Mouse (Mus musculus) frontal cortex, postnatal 25 days (tissue): ENCODE measurements around the gene Nabp2.

Experiments
- DNase-seq, 2 experiments: peaks; one replicate each; pipeline ENCODE4 v3.0.0; 2022; ENCODE audit warnings: low spot score in 2 of 2

Nabp2 gene

DNA sequence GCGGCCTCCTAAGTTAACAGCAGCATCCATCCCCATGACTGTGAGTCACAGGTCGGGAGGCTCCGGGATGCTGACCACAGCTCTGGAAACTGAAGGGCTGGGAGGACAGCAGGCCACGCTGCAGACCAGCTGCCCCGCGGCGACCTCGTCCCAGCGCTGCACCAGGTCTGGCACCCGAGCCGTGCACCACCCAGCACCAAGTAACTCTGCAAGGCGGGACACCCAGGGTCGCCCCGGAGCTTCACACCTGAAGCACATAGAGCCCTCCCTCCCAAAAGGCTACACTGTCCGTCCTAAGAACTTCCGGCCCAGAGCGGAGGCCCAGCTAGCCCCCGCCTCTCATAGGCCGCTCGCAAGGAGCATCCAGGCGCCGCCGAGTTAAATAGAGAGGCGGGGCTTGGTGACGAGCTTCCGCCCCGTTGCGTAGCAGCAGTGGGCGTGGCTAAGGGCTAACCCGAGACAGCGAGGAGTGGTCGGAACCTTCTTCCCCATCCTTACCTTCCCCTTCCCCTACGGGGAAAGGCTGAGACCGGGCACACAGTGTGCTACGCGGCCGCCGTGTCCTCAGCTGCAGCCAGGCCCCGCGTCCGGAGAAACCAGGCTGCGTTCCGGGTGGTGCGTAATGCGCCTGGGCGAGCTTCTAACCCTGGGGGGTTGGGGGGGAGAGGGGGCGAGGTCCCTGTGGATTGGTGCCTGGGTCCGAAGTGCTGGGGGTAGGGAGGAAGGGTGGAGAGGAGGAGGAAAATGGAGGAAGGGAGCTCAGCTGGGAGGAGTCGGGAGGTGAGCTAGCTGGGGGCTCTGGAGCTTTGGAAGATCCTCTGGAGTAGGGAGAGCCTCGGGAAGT, at the start of gene Nabp2, which contains the start of gene Rnf41:
Gene Nabp2, minus strand, starts transcription at position 282 of the 844 bp plus-strand sequence.
Gene Rnf41, plus strand, starts transcription at position 447 of the 844 bp plus-strand sequence.
- peak; percentile 83 to 92 for DNase-seq

DNA sequence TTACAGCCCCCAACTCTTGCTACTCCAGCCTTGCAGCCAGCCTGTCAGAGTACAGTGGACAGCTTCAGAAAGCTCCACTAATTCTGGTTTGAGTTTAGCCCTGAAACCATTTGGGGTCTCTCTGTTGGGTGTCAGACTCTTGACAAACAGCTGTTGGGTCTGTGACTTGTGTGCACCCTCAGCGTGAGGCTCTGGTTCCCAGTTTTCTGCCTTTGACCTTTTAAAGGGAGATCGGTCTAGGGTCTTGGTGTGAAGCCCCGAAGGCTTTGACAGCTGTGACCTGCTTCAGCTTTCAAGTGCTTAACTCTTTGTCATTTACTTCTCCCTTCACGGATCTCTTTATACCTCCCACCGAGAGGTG, 49.0 kb upstream of the Nabp2 start:
- no peak for DNase-seq

DNA sequence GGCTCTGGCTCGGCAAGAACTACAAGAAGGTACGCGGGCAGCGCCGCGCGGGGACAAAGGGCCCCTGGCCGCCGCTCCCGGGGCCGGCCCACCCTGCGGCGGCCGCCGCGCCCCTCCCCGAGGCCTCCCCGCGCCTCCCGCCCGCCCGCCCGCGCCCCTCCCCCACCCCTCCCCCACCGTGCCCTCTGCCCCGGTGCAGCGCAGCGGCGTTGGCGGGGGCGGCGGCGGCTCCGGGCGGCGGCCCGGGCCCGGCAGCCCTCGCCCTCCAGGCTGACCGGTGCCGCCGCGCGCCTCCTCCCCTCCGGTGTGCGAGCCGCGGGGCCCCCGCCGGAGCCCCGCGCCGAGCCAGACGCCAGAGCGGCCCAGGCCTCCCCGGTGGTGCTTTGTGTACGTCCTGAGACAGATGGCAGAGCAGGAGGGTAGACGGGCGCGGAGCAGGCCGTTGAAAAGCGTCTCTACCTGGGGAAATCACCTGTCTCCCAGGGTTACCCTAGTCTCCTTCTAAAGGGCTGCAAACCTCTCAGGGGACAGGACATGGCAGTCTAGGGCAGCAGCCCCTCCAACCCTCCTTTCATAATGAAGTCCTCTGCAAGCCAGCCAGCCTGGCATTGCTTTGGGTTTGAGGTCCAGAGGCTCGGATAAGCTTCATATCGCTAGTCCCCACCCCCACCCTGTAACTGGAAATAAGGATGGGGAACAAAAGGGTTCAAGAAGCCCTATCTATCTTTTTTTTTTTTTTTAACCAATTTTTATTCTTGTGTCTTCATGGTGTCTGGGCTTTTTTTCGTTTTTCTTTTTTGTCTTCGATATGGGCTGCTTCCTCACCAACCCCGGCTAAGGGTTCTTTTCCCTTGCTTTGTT, 48.3 kb upstream of the Nabp2 start:
- DNase-seq: peak in 1 of 2 experiments; percentile 37

DNA sequence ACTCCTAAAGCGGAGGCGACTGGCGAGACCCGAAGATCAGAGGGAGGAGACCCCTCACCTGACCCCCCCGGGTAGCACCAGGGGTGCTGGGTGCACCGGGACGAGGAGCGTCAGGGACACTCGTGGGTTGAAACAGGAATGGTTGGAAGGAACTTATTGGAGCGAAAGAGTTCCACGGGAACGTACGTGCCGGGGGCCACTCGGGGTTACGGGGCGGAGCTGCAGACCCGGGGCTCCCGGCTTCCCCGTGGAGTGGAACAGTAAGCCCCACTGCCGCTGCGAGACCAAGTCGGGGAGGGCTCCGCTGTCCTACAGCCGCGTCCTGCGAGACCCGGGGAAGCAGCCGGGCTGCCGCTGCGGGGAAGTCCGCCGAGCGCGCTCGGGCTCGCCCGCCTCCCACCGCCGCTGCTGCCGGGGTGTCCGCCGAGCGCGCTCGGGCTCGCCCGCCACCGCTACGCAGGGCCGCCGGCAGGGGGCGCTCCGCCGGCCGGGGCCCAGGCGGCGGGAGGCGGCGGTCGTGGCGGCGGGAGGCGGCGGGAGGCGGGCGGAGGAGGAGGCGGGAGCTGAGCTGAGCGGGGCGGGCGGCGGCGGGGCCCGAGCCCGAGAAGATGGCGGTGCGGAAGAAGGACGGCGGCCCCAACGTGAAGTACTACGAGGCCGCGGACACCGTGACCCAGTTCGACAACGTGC, 47.6 kb upstream of the Nabp2 start, which contains the start of gene Smarcc2:
Gene Smarcc2, plus strand, starts transcription at position 530 of the 690 bp plus-strand sequence.
- DNase-seq: peak; percentile 59 to 67

DNA sequence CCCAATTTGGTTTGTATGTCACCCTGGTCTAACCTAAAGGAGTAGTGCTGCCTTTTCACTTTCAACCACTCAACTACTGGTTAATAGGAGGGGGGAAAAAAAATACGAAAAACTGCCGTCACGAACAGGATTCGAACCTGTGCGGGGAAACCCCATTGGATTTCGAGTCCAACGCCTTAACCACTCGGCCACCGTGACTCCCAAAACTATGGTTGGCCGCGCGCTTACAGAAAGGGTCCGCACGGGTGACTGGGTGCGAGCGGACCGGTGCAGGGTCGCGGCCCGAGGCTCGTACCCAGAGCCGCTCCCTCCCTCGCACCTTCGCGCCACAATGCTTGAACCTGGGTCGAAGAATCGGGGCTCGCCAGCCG, 47.0 kb upstream of the Nabp2 start:
- DNase-seq: peak; percentile 97

DNA sequence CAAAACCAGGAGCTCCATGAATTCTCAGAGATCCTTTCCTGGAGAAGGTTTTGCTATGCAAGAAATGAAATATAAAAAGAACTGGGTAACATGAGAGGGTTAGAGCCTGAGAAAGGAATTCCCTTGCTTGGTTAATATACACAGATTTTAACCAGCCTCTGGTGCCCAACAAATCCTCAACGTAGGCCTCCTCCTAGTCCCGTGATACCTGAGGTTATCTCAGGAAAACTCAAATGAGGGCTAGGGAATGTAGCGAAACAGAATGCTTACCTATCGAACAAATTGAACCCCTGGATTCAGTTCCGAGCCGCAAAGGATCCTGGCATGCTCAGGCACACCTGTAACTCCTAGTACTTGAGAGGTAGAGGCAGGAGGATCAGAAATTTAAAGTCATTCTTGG, 46.4 kb upstream of the Nabp2 start:
- DNase-seq: no peak

DNA sequence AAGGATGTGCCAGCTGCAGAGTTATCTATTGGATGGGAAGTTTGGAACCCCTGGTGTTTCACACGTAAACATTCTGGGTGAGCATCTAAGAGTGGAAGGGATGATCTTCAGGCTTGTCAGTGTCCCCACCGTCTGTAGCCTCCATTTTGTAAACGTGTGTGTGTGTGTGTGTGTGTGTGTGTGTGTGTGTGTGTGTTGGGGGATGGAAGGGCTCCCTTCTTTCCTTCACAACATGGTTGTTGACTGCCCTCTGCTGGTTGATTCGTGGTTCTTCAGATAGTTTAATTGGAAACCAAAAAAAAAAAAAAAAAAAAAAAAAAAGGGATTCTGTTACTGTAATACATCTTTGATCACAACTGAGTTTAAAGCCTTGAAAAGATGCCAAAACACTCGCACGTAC, 44.0 kb upstream of the Nabp2 start:
- peak; percentile 22 to 53 for DNase-seq

DNA sequence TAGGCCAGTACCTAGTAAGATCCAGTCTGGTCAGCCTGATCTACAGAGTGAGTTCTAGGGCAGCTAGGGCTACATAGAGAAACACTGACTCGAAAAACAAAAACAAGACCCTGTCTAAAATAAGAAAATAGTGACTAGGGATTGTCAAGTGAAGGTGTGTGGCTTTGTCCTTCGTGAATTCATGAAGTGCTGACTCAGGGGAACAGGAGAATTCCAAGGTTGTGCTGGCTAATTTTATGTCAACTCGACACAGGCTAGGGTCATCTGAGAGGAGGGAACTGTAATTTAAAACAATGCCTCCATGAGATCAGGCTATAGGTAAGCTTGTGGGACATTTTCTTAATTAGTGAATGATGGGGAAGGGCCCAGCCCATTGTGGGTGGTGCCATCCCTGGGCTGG, 43.2 kb upstream of the Nabp2 start:
- no peak for DNase-seq

DNA sequence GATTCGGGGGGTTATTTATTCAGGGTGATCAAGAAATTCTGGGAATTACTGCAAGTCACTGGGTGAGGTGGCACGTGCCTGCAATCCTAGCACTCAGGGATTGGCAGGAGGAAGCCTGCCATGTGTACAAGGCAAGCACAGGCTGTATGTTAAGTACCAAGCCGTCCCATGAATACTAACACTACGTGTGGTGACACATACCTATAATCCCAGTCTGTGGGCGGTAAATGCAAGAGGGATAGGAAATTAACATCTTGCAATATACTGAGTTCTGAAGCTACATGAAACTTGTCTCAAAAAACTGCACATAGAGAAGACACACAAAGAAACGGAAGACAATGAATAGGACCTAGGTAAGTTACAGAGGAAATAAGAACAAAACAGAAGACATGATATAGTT, 39.7 kb upstream of the Nabp2 start:
- no peak for DNase-seq

DNA sequence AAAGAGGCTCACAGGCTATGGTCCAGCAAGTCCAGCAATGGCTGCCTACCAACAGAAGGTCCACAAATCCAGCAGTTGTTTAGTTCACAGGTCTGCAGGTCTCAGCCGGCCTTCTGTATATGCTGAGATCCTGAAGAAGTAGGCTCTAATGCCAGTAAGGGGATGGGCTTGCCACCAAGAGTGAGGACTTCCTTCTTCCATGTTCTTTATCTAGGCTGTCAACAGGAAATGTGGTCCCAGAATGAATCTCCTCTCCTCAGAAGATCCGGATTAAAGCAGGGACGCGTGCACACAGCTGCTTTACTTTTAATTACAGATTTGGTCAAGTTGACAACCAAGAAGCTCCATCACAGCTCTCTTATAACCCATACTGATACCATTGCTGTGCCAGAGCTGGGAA, 34.1 kb upstream of the Nabp2 start:
- DNase-seq: no peak

DNA sequence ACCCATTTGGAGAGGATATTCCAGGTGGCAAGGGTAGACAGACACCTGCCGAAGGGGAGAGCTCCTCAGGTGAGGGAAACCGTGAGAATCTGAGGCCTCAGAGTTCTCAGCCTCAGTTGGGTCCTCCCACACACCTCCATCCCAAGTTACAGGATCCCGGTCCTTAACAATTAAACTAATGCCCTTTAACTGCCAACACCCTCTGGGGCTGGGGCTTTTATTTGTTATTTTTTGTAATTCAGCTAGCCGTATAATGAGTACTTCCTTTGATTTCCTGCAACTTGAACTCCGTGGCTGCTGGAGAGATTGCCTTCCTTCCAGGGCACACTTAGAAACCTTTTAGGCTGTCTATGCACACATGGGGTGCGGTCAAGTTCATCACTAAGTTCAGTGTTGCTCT, 33.1 kb upstream of the Nabp2 start:
- DNase-seq: no peak

DNA sequence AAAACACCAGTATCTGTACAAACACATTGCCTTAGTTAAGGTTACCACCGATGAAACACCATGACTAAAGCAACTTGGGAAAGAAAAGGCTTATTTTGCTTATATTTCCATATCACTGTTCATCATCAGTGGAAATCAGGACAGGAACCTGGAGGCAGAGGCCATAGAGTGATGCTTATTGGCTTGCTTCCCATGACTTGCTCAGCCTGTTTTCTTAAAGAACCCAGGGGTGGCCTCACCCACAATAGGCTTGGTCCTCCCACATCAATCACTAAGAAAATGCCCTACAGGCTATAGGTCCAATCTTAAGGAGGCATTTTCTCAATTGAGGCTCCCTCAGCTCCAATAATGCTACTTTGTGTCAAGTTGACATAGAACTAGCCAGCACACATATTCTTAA, 31.4 kb upstream of the Nabp2 start:
- no peak for DNase-seq

DNA sequence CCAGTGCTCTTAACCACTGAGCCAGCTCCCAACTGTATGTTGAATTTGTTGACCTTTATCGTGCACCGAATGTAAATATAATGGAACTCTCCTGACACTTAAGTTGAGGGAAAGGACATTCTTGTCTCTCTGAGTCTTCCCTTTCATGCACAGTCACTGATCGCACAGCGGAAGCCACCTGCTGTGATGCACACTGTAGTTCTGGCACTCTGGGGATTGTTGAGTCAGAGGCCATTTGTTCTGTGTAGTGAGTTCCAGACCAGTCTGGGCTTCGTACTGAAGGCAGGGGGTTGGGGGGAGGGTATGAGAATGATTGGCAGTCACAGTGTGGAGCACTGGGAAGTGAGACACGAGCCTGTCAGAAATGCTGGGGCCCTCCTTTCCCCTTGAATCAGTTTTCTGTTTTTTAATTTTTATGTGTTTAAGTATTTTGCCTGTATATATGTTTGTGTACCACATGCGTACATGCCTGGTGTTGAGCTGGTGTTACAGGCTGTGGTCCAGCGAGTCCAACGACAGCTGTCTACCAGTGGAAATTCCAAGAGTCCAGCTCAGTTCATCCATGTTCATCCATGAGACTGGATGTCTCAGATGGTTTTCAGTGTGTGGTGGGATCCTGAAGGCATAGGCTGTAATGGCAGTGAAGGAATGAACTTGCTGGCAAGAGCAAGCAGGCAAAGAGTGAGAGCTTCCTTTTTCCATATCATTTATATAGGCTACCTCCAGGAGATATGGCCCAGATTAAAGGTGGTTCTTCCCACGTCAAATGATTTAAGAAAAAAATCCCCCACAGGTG, 30.2 kb upstream of the Nabp2 start:
- no peak for DNase-seq

DNA sequence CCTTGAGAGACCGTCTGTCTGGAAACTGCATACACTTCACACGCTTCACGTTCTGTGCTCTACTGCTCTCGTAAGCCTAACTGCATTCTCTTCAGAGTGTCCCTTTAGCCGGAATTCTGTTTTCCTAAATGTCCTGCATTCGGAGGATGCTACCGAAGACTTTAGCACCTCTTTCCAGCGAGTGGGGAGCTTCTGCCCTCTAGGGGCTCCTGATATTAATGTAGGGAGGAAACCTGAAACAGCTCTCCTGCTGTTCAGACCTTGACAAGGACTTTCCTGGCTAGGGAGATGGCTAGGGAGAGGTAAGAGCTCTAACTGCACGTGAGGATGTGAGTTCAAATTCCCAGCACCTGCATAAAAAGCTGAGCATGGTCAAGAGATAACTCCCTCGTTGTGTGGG, 29.1 kb upstream of the Nabp2 start:
- no peak for DNase-seq

DNA sequence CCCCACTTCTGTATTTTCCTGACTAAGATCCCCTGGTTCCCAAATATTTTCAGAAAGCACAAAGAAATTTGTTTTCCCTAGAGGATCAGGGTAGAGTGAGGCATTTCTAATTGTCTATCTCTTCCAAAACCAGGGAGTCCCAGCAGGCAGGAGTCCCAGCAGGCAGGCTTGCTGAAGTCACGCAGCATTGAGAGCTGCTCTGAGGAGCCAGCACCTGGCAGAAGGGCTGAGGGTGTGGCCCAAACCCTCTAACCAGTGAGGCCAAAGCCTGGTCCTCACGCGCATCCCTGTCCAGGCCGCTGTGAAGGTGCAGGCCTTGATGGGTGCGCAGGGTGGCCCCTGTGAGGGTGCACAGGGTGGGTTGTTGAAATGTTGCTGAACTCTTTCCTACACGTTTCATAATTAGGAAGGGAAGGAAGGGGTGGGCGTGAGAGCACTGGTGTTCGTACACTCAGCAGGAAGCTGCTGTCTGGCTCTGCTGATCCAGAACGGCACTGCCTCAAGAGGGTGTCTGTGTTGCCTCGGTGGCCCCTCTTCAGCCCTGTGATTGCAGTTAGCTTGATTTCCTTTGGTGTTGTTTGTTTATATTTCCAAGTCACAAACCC, 27.5 kb upstream of the Nabp2 start:
- no peak for DNase-seq

DNA sequence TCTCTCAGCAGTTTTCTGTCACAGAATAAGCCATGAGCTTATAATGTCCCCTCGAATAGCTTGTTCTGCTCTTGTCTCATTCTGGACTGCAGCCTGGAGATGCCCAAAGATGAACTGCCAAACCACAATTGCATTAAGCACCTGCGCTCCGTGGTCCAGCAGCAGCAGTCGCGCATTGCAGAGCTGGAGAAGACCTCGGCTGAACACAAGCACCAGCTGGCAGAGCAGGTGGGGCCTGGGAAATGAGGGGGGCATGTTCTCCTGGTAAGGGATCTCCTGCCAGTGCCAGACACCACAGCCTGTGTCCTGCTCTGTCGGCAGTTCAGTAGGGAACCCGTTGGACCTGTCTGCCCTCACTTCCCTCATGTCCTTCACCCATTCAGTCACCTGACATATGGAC, 25.1 kb upstream of the Nabp2 start:
- DNase-seq: no peak

DNA sequence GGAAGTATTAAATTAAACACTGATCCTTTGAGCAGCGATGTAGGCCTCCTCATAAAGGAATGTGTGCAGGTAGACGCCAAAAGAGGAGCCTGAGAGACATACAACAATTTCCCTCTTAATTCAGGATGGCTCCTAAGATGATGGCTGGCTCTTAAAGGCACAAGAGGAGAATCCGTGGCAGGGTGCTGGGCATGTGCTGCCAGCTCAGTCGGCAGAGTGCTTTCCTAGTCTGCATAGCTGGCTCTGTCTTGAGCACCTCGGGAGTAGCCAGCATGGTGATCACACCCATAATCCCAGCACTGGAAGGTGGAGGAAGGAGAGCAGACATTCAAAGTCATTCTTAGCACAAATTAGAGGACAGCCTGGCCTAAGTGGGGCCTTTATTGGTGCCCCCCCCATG, 24.6 kb upstream of the Nabp2 start:
- no peak for DNase-seq

DNA sequence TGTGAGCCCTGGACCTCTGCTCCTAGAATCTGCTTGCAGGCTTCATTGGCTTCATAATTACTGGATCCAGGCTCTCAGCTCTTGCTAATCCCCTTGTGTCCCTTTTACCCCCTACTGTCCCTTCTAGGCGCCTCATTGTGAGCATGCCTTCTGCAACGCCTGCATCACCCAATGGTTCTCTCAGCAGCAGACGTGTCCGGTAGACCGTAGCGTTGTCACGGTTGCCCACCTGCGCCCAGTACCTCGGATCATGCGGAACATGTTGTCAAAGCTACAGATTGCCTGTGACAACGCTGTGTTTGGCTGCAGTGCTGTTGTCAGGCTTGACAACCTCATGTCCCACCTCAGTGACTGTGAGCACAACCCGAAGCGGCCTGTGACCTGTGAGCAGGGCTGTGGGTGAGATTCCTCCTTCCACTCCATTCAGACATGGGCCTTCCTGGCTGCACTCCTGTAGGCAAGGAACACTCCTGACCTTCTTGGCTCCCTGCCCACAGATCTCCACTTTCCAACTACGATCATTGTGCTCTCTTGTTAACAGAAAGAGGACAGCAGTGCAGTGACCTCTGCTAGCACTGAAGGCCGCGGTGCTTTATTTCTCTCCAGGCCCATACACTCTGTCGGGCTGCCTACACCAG, 24.0 kb upstream of the Nabp2 start:
- DNase-seq: no peak

DNA sequence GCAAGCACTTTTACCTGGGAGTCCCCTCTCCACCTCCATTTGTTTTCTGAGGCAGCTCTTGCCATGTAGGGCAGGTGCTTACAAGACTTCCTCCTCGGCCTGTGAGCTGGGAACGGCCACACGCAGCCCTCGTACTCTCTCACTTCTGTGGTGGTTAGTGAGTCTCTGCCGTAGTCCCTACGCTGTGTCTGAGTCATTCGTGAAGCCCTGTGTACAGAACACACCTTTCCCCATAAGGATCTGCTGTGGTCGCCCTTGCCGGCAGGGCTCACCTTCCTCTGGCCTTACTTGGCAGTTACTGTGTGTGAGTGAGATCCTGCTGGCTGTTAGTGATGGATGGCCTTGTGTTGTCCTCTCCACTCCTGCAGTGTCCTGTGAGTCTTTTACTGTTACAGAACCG, 23.4 kb upstream of the Nabp2 start:
- DNase-seq: no peak

DNA sequence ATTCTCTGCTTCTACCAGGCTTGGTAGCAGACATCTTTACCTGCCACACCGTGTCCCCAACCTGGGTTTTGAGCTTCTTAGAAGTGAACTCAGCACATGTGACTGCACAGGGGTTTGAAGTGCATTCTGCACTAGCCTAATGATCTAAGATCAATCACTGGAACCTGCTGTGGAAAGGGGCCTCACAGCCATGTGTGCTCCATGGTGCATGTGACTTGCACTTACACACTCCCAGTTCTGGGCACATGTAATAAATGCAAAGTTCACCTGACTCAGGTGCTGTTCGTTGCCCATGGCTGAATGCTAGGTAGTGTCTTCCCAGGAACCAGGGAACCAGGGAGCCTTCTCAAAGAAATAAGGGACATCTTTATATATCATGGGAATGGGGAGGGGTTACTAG, 22.1 kb upstream of the Nabp2 start:
- no peak for DNase-seq

DNA sequence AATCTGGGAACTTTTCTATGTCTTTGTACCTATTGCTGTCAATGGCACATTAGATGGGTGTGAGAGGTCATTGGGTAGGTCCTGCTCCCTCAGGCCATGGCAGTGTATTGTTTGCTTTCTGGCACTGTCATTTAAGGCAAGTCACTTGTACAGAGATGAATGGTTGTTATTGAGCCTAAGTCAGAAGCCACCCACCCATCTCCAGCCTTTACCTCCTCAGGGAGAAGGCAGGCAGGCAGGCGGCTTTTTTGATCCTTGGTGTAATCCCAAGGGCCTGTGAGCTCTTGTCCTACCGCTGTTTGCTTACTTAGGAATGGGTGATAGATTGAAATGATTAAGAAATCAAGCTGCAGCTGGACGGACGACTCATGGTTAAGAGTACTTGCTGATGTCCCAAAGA, 18.2 kb upstream of the Nabp2 start:
- DNase-seq: no peak
